Mouse (Mus musculus): ENCODE results near the gene C9.

- TF ChIP-seq CTCF (IDR thresholded peaks at IDR 0.05; ENCODE audit: low read depth) (no peak), EP300 (IDR thresholded peaks at IDR 0.05; ENCODE audit: low read depth) (no peak)
Measured at GRCm38 (mm10) chr15:6444452-6444851, 675 bp upstream of the C9 start.

All from liver, postnatal 0 days (tissue).